Mouse (Mus musculus): Measurements from ENCODE around the gene Gna14. TPM values are rescaled to one million over a fixed set of nuclear protein-coding genes. Genes with fewer than 3 reads are reported as not detected.

Gene Gna14
- total and polyA plus RNA-seq, 3 experiments: not detected

DNA sequence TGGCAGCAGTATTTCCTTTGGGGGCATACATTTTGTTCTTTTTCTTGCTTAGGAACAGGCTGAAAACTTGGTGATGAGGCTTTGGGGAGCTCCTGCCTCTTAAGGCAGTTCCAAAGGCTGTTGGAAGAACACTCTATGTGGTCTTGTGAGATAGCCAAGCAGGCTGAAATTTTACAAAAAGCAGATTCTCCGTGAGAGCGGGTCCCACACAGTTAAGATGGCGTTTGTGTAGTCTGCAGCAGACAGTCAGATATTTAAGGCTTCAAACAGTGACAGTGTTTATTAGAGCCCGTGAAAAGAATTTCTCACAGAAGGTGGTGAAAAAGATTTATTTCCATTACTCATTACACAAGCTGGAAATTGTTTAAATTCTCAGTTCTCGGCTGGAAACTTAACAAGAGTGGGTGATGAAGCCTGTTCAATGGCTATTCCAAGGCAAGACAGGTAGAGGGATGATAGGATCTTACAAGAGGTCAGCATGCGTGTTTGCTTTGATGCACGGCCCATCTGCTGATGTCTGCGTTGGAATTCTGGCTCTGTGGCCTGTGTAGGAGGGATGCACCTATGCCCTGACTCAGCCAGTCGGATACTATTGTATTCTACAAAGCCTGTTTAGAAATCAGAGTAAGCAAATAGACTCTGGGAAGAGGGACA is 123.8 kb downstream of the Gna14 start:
- Histone ChIP-seq H3K27me3 (ENCODE audit: control insufficient read depth in 1 of 2, insufficient read depth in 2 of 2, low read length in 2 of 2) (no peaks in the 10 kb centered on the region; a peak in 1 of 4 replicates), H3K4me1 (ENCODE audit: control insufficient read depth in 1 of 2, insufficient read depth in 2 of 2, low read length in 2 of 2) (no peaks in the 10 kb centered on the region), H3K9ac (ENCODE audit: control insufficient read depth, low read depth, low read length, poor library complexity, severe bottlenecking) (no peak overlapping the region), H3K27ac (ENCODE audit: control insufficient read depth, low read depth, low read length) (no peak overlapping the region), H3K4me3 (ENCODE audit: control insufficient read depth in 1 of 2, insufficient read depth in 1 of 2, low read depth in 2 of 2, low read length in 2 of 2) (no peak overlapping the region), H3K79me2 (ENCODE audit: control insufficient read depth, insufficient read depth, low read length, poor library complexity) (no peaks in the 10 kb centered on the region), H3K9me3 (replicated peaks; ENCODE audit: insufficient read depth, low read length) (no peaks in the 10 kb centered on the region), H3K36me3 (ENCODE audit: control insufficient read depth in 1 of 2, insufficient read depth in 2 of 2, low read length in 2 of 2) (no peaks in the 10 kb centered on the region)
- DNase-seq (ENCODE audit: low read depth, low spot score): no peak
- TF ChIP-seq POLR2A (IDR thresholded peaks at IDR 0.05; ENCODE audit: control insufficient read depth in 1 of 2, insufficient read depth in 1 of 2, low read depth in 1 of 2, low read length in 2 of 2, poor library complexity in 1 of 2) (no peak), CTCF (IDR thresholded peaks at IDR 0.05 in 2 of 3, conservative IDR thresholded peaks at IDR 0.05 in 1 of 3; ENCODE audit: control insufficient read depth in 1 of 3, insufficient read depth in 1 of 3, low read depth in 2 of 3, low read length in 3 of 3, poor library complexity in 1 of 3, severe bottlenecking in 1 of 3) (no peak), JUND (IDR thresholded peaks at IDR 0.05; ENCODE audit: low read depth, low read length) (no peak), POLR2AphosphoS2 (IDR thresholded peaks at IDR 0.05; ENCODE audit: low read length) (no peak), E2F4 (IDR thresholded peaks at IDR 0.05; ENCODE audit: borderline replicate concordance, low read depth, low read length) (no peak), RCOR1 (IDR thresholded peaks at IDR 0.05; ENCODE audit: low read depth, low read length) (no peak), MAX (IDR thresholded peaks at IDR 0.05; ENCODE audit: low read length) (no peak), NELFE (IDR thresholded peaks at IDR 0.05; ENCODE audit: low read depth, low read length) (no peak), GABPA (IDR thresholded peaks at IDR 0.05; ENCODE audit: low read depth, low read length) (no peak), ZMIZ1 (IDR thresholded peaks at IDR 0.05; ENCODE audit: low read depth, low read length) (no peak), TCF12 (IDR thresholded peaks at IDR 0.05; ENCODE audit: low read depth, low read length) (no peak), UBTF (IDR thresholded peaks at IDR 0.05; ENCODE audit: borderline replicate concordance, insufficient read depth, low read depth, low read length) (no peak), SIN3A (IDR thresholded peaks at IDR 0.05; ENCODE audit: low read length) (no peak), ETS1 (IDR thresholded peaks at IDR 0.05; ENCODE audit: low read depth, low read length) (no peak), MAZ (IDR thresholded peaks at IDR 0.05; ENCODE audit: low read depth, low read length) (no peak)

GRCm38 (mm10) chr19:16562676-16563075 is 127.1 kb downstream of the Gna14 start:
- Histone ChIP-seq H3K4me1 (ENCODE audit: control insufficient read depth in 1 of 2, insufficient read depth in 2 of 2, low read length in 2 of 2) (no peaks in the 10 kb centered on the region), H3K27ac (ENCODE audit: control insufficient read depth, low read depth, low read length) (no peak overlapping the region), H3K79me2 (ENCODE audit: control insufficient read depth, insufficient read depth, low read length, poor library complexity) (no peaks in the 10 kb centered on the region), H3K36me3 (ENCODE audit: control insufficient read depth in 1 of 2, insufficient read depth in 2 of 2, low read length in 2 of 2) (no peaks in the 10 kb centered on the region), H3K9ac (ENCODE audit: control insufficient read depth, low read depth, low read length, poor library complexity, severe bottlenecking) (no peak overlapping the region), H3K27me3 (ENCODE audit: control insufficient read depth in 1 of 2, insufficient read depth in 2 of 2, low read length in 2 of 2) (peaks cover 0 to 2% of the 10 kb centered on the region in 2 experiments; a peak in 2 of 4 replicates), H3K9me3 (replicated peaks; ENCODE audit: insufficient read depth, low read length) (no peaks in the 10 kb centered on the region), H3K4me3 (ENCODE audit: control insufficient read depth in 1 of 2, insufficient read depth in 1 of 2, low read depth in 2 of 2, low read length in 2 of 2) (no peak overlapping the region)
- TF ChIP-seq USF2 (IDR thresholded peaks at IDR 0.05; ENCODE audit: borderline replicate concordance in 1 of 2, insufficient read depth in 1 of 2, low read depth in 1 of 2, low read length in 2 of 2): no peak
- TF ChIP-seq MAX (IDR thresholded peaks at IDR 0.05; ENCODE audit: low read length): no peak
- TF ChIP-seq POLR2A (IDR thresholded peaks at IDR 0.05; ENCODE audit: control insufficient read depth in 1 of 2, insufficient read depth in 1 of 2, low read depth in 1 of 2, low read length in 2 of 2, poor library complexity in 1 of 2): no peak
- TF ChIP-seq RCOR1 (IDR thresholded peaks at IDR 0.05; ENCODE audit: low read depth, low read length): no peak
- TF ChIP-seq MAZ (IDR thresholded peaks at IDR 0.05; ENCODE audit: low read depth, low read length): no peak
- TF ChIP-seq KAT2A (conservative IDR thresholded peaks at IDR 0.05; ENCODE audit: low read depth, low read length): no peak
- no peak for TF ChIP-seq MYB (IDR thresholded peaks at IDR 0.05; ENCODE audit: low read depth, low read length)
- no peak for TF ChIP-seq JUND (IDR thresholded peaks at IDR 0.05; ENCODE audit: low read depth, low read length)
- TF ChIP-seq CTCF (IDR thresholded peaks at IDR 0.05 in 2 of 3, conservative IDR thresholded peaks at IDR 0.05 in 1 of 3; ENCODE audit: control insufficient read depth in 1 of 3, insufficient read depth in 1 of 3, low read depth in 2 of 3, low read length in 3 of 3, poor library complexity in 1 of 3, severe bottlenecking in 1 of 3): no peak
- TF ChIP-seq POLR2AphosphoS5 (IDR thresholded peaks at IDR 0.05; ENCODE audit: borderline replicate concordance, low read depth, low read length): no peak
- TF ChIP-seq UBTF (IDR thresholded peaks at IDR 0.05; ENCODE audit: borderline replicate concordance, insufficient read depth, low read depth, low read length): no peak
- TF ChIP-seq MEF2A (IDR thresholded peaks at IDR 0.05; ENCODE audit: extremely low read depth, insufficient replicate concordance, low read depth, low read length, poor library complexity, severe bottlenecking): no peak
- TF ChIP-seq ZC3H11A (IDR thresholded peaks at IDR 0.05; ENCODE audit: low read depth, low read length): no peak
- no peak for TF ChIP-seq TAL1 (IDR thresholded peaks at IDR 0.05; ENCODE audit: low read length)
- TF ChIP-seq ETS1 (IDR thresholded peaks at IDR 0.05; ENCODE audit: low read depth, low read length): no peak
- TF ChIP-seq GATA1 (IDR thresholded peaks at IDR 0.05; ENCODE audit: low read depth, low read length): no peak
- no peak for TF ChIP-seq RAD21 (IDR thresholded peaks at IDR 0.05; ENCODE audit: low read depth, low read length)
- no peak for TF ChIP-seq ZMIZ1 (IDR thresholded peaks at IDR 0.05; ENCODE audit: low read depth, low read length)
- TF ChIP-seq BHLHE40 (IDR thresholded peaks at IDR 0.05; ENCODE audit: borderline replicate concordance, low read depth, low read length): no peak
- TF ChIP-seq MAFK (IDR thresholded peaks at IDR 0.05; ENCODE audit: borderline replicate concordance, low read depth, low read length): no peak
- no peak for DNase-seq (ENCODE audit: low read depth, low spot score)
